In genomic region chr4:140694551-140695060, GRCm38 (mm10) we compare ENCODE assay signal across 23 mouse cellular contexts. TPM values are rescaled to one million over a fixed set of nuclear protein-coding genes. Genes with fewer than 3 reads are reported as not detected.
"Had no signal": no experiment of that assay in that cellular context is flagged by ENCODE, and none has a peak within 500 bp of the region (broad histone marks: within the 10 kb centered on the region; RNA-seq: fewer than 3 reads in every experiment).

No protein-coding gene starts in this region.

- H3K4me2 ChIP-seq: lung, embryonic 14.5 days; midbrain, embryonic 13.5 days; neural tube, embryonic 13.5 days had no signal

- DNase-seq: kidney, adult 18-20 months; kidney, adult 9 months; kidney, postnatal 14 days; kidney, postnatal 4 days; lung, embryonic 14.5 days; lung, postnatal 36 days; retina, postnatal 1 day; right cerebral cortex, postnatal 25 days; spleen, adult 18-20 months; thymus, adult 18-20 months; thymus, postnatal 14 days; thymus, postnatal 4 days had no signal

- H3K27ac ChIP-seq: midbrain, embryonic 10.5 days; midbrain, embryonic 13.5 days; neural tube, embryonic 13.5 days had no signal

- H3K9ac ChIP-seq: lung, embryonic 14.5 days; midbrain, embryonic 13.5 days; neural tube, embryonic 13.5 days had no signal

- H3K4me3 ChIP-seq: megakaryocyte, embryonic 14.5 days; midbrain, embryonic 10.5 days; midbrain, embryonic 13.5 days; myocyte; neural tube, embryonic 13.5 days had no signal

- H3K9me3 ChIP-seq: megakaryocyte, embryonic 14.5 days; midbrain, embryonic 10.5 days; midbrain, embryonic 13.5 days; neural tube, embryonic 13.5 days had no signal

- H3K27me3 ChIP-seq: megakaryocyte, embryonic 14.5 days had no signal

- H3K36me3 ChIP-seq: midbrain, embryonic 10.5 days; midbrain, embryonic 13.5 days; neural tube, embryonic 13.5 days had no signal

- ATAC-seq: lung, postnatal 0 days; midbrain, embryonic 13.5 days; midbrain, embryonic 16.5 days had no signal

RNA-seq across cellular contexts. Expression of gene Padi6, which starts 47.8 kb away (rescaled TPM):
- total RNA-seq: monocyte, adult 5-6 weeks had no signal
- polyA plus RNA-seq: kidney, embryonic 16.5 days; limb, embryonic 14.5 days; liver, embryonic 16.5 days; lung, embryonic 14.5 days; lung, postnatal 0 days; midbrain, embryonic 13.5 days; midbrain, embryonic 16.5 days; neural tube, embryonic 13.5 days had no signal
